Mouse (Mus musculus) G1E (cell line): Measurements from ENCODE around the gene Zfp710.

Experiments used
- CTCF ChIP-seq: IDR thresholded peaks from 2 replicates; pipeline ENCODE4 v1.5.1; 2012; ENCODE audit warnings: low read depth, low read length, inconsistent platforms, mixed read lengths
- GATA1 ChIP-seq: IDR thresholded peaks from 2 replicates; pipeline ENCODE4 v1.6.1; 2012; ENCODE audit warnings: borderline replicate concordance, low read length, inconsistent platforms, mixed read lengths

- TF ChIP-seq CTCF (no peak), GATA1 (no peak)
Observed at GRCm38 (mm10) chr7:80047041-80047440, 22.4 kb downstream of the Zfp710 start.
